Mouse (Mus musculus): ENCODE results near the gene Tceal5. TPM values are rescaled to one million over a fixed set of nuclear protein-coding genes. Genes with fewer than 3 reads are reported as not detected.

The Tceal5 gene
- polyA plus RNA-seq (2014; fragmentation: Illumina TruSeq; extraction: RNeasy Lipid Tissue Mini Kit (QIAGEN cat#74804)): 3.9 TPM

DNA sequence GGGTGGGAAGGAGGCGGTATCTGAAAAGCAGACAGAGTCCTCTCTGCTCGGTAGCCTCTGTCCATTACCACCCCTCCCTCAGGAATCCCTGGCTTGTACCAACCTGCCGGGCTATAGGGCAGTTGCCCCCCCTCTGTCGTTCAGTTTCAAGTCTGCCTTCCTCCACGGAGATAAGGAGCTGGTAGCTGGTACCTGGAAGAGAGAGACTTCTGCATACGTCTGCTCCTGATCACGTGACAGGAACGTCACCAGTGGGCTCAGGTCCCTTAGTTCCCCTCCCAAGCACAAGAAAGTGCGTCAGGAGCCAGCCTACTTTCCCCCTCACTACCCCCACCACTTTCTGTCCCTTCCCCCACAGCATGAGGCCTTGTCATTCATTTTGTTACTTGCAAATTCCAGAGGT, at the start of gene Tceal5:
TSS of gene Tceal5 (minus strand) at position 213 of the 403 bp plus-strand sequence.

DNA sequence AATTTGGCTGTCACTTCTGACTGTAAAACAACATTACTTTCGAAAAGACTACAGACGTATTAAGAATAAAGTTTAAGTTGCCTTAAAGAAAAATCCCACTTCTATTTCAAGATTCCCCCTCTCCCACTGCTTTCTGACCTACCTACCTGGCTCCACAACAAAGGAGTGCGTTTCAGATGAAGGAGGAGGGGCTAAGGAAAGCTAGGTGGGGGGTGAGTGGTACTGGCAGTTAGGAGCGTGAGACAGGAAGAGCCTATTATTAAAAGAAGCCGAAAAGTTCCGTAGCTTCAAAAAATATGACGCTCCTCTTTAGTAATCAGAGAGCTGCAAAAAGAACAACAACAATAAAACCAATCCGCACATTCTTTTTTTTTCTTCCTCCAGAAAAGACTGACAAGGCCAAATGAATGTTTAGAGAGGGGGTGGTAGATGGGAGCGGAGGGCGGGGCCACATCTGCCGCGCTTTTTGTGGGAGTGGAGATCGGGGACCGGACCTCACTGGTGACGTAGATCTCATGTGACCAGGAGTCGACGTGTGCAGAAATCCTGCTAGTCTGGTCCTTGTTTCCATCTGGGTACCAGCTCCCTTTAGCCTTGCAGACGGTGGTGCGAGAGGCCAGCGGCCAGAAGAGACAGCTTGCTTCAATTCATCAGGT, 41.0 kb upstream of the Tceal5 start, which contains the start of gene Tceal9:
TSS of gene Tceal9 (plus strand) at position 506 of the 656 bp plus-strand sequence.

DNA sequence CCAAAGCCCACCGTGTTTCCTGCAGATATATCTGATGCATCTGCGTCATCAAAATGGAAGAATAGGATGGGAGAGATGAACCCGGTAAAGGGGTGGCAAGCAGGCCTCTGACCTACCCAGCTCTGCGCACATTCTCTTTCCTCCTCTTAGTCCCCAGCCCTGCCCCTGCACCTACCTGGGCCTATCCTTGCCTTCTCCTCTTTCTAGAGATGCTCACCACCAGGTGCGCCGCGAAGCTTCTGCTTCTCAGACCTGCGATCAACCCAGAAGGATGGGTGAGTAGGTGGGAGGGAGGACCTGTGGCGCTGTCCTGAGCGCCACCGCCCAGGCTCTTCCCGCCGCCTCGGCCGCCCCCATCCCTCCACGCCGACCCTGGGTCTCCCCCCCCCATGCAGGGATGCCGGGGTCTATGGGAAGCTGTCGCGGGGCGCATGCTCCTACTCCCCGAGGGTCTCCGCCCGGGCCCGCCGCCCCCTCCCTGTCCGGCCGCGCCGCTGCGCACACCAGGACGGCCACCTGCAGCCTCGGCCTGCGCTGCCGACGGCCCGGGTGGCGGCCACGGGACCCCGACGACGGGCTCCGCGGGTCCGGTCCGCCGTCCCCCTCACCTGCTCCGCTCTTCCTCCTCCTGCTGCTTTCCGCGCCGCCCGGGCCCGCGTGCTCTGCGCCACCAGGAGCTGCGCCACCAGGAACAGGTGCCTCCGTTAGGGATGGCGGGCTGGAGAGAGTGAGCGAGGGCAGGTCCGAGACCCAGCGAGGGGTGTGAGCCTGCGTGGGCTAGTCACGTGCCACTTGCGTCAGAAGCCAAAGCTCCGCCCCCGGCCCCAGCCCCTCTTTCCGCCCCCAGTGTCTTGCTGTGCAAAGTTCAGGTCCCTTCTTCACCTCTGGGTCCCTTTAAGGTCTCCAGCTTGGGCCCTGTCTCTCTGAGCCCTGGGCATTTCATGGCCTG, 11.3 kb upstream of the Tceal5 start, which contains the start of the genes Tceal7 and Bex1:
TSS of gene Tceal7 (plus strand) at position 51 of the 949 bp plus-strand sequence.
TSS of gene Bex1 (minus strand) at position 785 of the 949 bp plus-strand sequence.

DNA sequence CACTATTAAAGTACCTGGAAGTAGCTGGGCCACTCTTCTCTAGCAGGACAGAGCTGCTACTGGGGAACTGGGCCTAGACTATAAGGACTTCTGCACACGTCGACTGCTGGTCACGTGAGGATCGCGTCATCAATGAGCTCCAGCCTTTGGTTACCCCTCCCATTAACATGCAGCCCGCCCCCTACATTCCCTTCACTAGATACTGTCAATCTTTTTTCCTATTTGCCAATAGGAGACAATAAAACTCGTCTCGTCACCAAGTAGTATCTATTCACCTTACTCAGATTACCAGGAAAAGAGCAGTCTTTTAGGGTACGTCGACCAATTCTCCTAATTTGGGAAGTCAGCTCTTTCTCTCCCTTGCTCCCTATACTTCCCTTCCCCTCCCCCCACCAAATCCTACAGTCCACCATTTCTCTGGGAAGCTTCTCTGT, 31.5 kb downstream of the Tceal5 start, which contains the start of gene Tceal8:
TSS of gene Tceal8 (minus strand) at position 225 of the 434 bp plus-strand sequence.

Other genes starting within 250 kb of the Tceal5 start
- 390 TPM for gene Arxes2, start 210.1 kb downstream of the Tceal5 start, polyA plus RNA-seq (2014; fragmentation: Illumina TruSeq; extraction: RNeasy Lipid Tissue Mini Kit (QIAGEN cat#74804))
- gene Arxes1, start 170.5 kb downstream of the Tceal5 start, polyA plus RNA-seq (2014; fragmentation: Illumina TruSeq; extraction: RNeasy Lipid Tissue Mini Kit (QIAGEN cat#74804)): 21.4 TPM
- 5.5 TPM for gene Bex2, start 135.6 kb downstream of the Tceal5 start, polyA plus RNA-seq (2014; fragmentation: Illumina TruSeq; extraction: RNeasy Lipid Tissue Mini Kit (QIAGEN cat#74804))
- gene Nxf3, start 118.6 kb downstream of the Tceal5 start, polyA plus RNA-seq (2014; fragmentation: Illumina TruSeq; extraction: RNeasy Lipid Tissue Mini Kit (QIAGEN cat#74804)): 1.4 TPM
- gene Bex4, start 64.9 kb downstream of the Tceal5 start, polyA plus RNA-seq (2014; fragmentation: Illumina TruSeq; extraction: RNeasy Lipid Tissue Mini Kit (QIAGEN cat#74804)): 419 TPM
- gene Tceal8, start 31.5 kb downstream of the Tceal5 start, polyA plus RNA-seq (2014; fragmentation: Illumina TruSeq; extraction: RNeasy Lipid Tissue Mini Kit (QIAGEN cat#74804)): 404 TPM
- 0.86 TPM for gene Tceal7, start 10.9 kb upstream of the Tceal5 start, polyA plus RNA-seq (2014; fragmentation: Illumina TruSeq; extraction: RNeasy Lipid Tissue Mini Kit (QIAGEN cat#74804))
- gene Bex1, start 11.6 kb upstream of the Tceal5 start, polyA plus RNA-seq (2014; fragmentation: Illumina TruSeq; extraction: RNeasy Lipid Tissue Mini Kit (QIAGEN cat#74804)): 21.6 TPM
- 3,793 TPM for gene Tceal9, start 41.2 kb upstream of the Tceal5 start, polyA plus RNA-seq (2014; fragmentation: Illumina TruSeq; extraction: RNeasy Lipid Tissue Mini Kit (QIAGEN cat#74804))
- gene Bex3, start 66.4 kb upstream of the Tceal5 start, polyA plus RNA-seq (2014; fragmentation: Illumina TruSeq; extraction: RNeasy Lipid Tissue Mini Kit (QIAGEN cat#74804)): 67.7 TPM

Data from ovary, adult 10 weeks (tissue).